Mouse (Mus musculus) forelimb bud, embryonic 11.5 days (tissue): ENCODE measurements at regions not wholly inside any gene's neighbourhood (a gene's known extent, or its start where the extent isn't known, plus 50 kb on each side); places are given as distances from the start of the nearest gene placed in this dataset.

Experiments
- DNase-seq: peaks from one replicate; pipeline ENCODE4 v3.0.0-alpha.2; 2012; ENCODE audit warnings: low read depth, low spot score

DNA sequence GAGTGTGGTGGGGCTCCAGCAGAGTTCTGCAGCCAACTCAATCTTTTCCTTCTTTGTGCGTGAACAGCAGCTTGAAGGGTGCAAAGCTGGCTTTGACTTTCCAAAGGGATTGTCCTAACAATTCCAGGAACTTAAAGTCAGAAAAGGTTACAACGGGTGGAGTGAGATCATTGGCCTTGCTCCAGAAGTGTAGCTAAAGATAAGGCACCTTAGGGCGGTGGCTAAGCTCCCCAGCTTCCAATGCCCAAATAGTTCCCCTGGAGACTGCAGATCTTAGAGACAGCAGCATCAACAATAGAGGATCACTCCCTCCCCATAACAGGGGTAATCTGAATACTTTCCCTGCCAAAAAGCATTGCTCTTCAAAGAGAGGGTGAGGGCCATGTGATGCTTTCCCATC is 62.3 kb upstream of the Cd93 start:
- no peak for DNase-seq

DNA sequence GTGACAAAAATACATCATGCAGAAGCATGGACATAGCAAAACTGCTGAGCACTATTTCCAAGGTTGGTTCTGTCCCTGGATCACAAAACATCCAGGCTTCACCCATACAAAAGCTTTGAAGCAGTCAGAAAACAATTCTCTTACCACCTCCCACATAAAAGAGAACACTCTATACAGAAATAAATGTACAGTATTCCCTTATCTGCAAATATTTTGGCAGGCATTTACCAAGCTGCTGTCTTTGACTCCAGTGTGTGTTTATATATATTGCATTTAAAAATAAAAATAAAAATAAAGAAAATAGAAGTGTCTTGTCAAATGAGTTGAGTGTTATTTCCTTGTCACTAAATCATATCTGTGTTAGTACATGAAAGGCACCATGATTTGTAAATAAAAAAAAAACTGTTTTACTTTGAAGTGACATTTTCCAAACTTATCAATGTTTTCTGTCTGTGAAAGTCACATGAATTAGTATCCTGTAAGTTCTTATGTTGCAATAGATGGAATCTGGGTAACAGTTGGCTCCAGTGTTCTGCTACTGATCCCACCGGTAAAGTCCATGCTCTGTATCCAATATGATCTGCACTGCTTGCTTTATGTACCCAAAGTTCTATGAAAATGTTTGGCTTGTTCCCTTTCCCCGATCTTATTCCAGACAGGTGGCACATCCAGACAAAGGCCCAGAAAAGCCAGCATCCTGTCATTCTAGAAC is 59.9 kb upstream of the Cd93 start:
- DNase-seq, result no peak

DNA sequence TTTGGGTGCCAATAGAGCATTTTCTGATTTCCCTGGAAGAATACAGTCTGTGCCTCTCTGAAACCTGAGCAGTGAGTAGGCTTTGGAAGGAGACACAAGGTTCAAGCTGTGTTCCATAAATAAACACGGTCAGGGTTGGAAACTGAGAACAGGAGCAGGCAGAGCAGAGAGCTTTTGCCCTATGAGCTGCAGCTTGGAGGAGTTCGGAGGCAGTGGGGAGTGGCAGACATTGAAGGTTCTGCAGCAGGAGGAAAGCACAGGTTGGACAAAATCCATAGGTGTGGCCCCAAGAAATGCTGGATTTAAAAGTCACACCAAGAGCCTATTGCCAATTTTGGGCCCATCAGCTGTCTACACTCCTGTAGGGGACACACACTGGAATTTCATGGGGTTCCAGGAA is 59.0 kb upstream of the Cd93 start:
- no peak for DNase-seq

DNA sequence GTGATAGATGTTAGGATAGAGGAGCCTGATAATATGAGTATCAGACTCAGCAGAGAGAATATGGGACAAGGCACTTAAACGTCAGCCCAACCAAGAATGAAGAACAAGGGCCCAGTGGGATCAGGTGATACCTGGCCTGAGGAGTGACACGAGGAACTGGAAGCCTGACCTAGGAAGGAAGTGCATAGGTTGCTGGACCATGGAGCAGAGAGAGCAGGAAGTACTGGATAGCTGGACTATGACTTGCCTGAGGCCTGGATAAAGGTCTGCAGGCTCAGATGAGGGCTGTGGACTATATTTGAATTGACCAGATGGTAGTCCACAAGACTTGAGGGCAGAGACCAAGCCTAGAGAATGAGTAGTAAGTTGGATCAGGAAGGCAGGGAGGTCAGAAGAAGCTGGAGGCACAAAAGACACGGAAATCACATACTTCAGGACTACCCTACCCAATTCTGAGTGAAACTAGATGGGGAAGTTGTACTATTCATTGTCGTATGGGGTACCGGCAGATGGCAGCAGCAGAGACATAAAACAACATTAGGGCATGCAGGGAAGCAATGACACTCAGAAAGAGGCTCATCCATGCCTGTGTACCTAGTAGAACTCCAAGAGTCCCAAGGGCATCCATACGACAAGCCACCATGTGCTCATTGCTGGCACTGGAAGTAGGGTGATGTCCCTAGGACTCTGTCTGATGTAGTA is 57.0 kb upstream of the Cd93 start:
- no peak for DNase-seq

DNA sequence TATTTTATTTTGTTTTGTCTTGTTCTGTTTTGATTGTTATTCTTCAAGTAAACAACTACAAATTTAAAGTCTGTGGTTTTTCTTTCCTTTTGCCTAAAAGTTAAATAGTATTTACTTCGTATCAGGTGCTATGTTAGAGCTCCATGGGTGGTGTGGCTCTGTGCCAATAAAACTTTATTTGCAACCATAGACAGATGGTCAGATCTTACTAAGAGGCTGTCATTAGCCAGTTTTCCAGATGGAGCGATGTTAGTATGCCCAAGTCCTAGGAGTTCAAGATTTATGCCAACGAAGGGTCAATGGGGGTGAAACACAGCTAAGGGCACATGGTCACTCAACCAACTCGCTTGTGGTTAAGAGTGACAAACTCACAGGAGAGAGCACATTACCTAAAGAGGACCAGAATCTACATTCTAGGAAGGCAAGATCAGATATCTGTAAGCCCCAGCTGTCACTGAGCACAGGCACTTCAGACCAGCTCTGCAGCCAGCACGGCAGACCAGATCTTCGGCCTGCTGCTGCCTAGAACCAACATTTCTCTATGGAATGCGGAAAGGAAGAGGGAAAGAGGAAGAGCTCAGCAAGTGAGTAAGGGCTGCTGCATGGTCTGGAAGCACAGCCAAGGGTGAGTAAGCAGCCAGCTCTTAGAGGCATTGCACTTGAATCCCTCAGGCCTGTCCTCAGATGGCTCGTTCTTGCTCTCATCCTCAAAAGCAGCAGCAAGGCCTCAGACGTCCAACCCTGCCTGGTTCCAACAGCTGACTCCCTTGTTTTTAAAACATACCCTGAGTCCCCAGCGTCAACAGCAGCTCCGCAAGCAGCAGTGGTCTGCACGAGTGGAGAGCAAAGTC is 54.3 kb upstream of the Cd93 start:
- no peak for DNase-seq

DNA sequence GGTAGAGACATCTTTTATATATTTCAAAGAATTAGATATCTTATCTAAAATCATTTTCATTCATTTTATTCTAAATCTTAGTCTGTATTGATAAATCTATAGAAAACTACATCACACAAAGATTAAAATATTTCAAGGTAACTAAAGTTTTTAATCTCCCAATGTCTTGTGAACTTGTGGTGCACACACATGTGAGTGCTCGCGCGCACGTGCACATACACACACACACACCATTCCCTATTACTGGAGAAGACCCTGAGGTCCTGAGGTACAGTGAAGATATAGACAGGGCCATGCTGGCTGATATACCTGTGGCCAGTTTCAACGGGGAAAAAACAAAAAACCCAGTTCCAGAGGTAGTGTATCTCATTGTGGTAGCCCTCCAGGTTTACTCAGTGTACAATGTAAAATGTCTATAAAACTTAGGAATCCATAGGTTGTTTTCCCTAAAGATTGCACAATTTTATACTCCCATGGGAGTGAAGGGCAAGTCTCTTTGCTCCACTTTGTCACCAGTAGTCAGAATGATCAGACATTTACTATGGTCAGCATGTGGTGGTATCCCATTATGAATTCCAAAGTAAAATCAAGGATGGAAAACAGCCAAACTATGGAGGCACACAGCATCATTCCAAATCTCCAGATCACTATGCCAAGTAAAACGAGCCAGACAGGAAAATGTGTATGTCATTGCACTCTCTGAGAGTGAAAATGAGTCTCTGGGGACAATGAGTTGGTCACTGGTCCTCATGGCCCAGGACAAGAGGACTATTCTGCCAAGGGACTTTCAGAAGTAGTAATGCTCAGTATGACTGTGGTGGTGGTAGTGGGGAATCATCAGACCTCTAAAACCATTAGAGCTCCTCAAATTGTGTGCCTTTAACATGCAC is 53.0 kb upstream of the Cd93 start:
- DNase-seq, result no peak

DNA sequence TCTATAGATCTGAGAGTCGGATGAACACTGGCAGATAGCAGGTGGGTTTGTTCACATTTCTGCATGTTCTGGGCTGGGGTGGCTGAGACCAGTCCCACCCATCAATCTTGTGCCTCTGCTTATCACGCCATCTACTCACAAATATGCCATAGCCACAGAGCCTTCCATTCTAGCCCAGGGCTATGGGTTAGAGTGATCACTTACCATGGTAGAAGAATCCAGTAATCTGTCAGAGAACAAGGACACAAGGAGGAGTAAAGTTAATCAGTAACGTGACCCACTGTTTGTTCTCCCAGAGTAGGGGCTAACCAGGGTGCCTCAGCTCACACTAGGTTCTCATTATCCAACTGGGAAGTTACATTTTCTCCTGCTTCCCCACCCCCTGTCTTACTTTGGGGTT is 52.1 kb upstream of the Cd93 start:
- no peak for DNase-seq

DNA sequence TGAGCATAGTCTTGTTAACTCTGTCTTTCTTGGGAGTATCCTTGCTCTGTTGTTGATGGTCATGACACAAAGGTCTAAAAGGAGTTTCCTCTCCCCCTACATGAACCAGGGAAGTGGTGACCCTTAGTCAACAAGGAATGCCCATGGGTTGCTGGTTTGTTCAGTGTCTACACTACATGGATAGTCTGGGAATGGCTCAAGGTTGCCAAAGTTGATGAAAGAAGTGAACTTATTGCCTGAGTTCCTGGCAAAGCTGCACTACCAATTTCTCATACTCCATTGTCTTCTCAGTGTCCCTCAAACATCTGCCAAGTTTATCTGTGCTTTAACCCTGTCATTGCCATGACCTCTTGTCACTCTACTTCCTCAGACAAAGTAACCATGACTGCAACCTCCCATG is 49.9 kb upstream of the Cd93 start:
- no peak for DNase-seq
